ENCODE assay signal across 8 mouse cellular contexts in genomic region chr11:120378611-120379540, GRCm38 (mm10). TPM values are rescaled to one million over a fixed set of nuclear protein-coding genes. Genes with fewer than 3 reads are reported as not detected.
DNase-seq lines count a peak whose midpoint lies in the region; ATAC-seq and TF ChIP-seq lines count a peak whose summit lies in the region.

Faap100 (minus strand) TSS chr11:120378764.

- H3K27me3 ChIP-seq in G1E (ENCODE audit: insufficient read depth, low read length): no peaks in the 10 kb centered on the region; the same call in 1 of the 2 replicates
- H3K27me3 ChIP-seq in forebrain, embryonic 16.5 days (replicated peaks; ENCODE audit: control insufficient read depth, insufficient read depth, low read length): no peaks in the 10 kb centered on the region
- H3K27me3 ChIP-seq in lung, embryonic 14.5 days (ENCODE audit: insufficient read depth, low read length): no peaks in the 10 kb centered on the region
- no peaks in the 10 kb centered on the region for H3K27me3 ChIP-seq in thymus, adult 2 months (ENCODE audit: control insufficient read depth, insufficient read depth, low read length)

- peak; percentile 74 for TF ChIP-seq POLR2A in olfactory bulb, adult 2 months (IDR thresholded peaks at IDR 0.05; ENCODE audit: insufficient read depth, low read depth, low read length)
- TF ChIP-seq POLR2A in thymus, adult 2 months (IDR thresholded peaks at IDR 0.05; ENCODE audit: control insufficient read depth, extremely low read depth, insufficient read depth, low read length, poor library complexity): peak; percentile 84

- peak within 1 kb of the TSS; percentile 86 for H3K4me3 ChIP-seq in G1E (ENCODE audit: low read depth, low read length)
- H3K4me3 ChIP-seq in forebrain, embryonic 16.5 days (replicated peaks; ENCODE audit: low read length): peak within 1 kb of the TSS; percentile 92
- peak within 1 kb of the TSS; percentile 82 for H3K4me3 ChIP-seq in layer of hippocampus, adult 2 months
- peak within 1 kb of the TSS; percentile 79 for H3K4me3 ChIP-seq in lung, embryonic 14.5 days (ENCODE audit: low read depth, low read length)
- H3K4me3 ChIP-seq in olfactory bulb, adult 2 months (ENCODE audit: insufficient read depth, low read depth, low read length): peak within 1 kb of the TSS; percentile 66
- H3K4me3 ChIP-seq in thymus, adult 2 months (ENCODE audit: control insufficient read depth, insufficient read depth, low read length): peak within 1 kb of the TSS; percentile 62

- H3K36me3 ChIP-seq in G1E (replicated peaks): peaks cover 89% of the 10 kb centered on the region
- H3K36me3 ChIP-seq in forebrain, embryonic 16.5 days (ENCODE audit: control insufficient read depth, insufficient read depth): peaks cover 34% of the 10 kb centered on the region
- peaks cover 71% of the 10 kb centered on the region for H3K36me3 ChIP-seq in lung, embryonic 14.5 days (ENCODE audit: insufficient read depth)
- H3K36me3 ChIP-seq in thymus, adult 2 months (ENCODE audit: control insufficient read depth, insufficient read depth, low read length): peaks cover 19% of the 10 kb centered on the region

- intact Hi-C loops in heart, postnatal 36 days (cut with DNase I): no loop called here

- ATAC-seq in G1E (ENCODE audit: extremely low read depth, insufficient number of reproducible peaks, low FRiP score, poor library complexity, severe bottlenecking): peak; percentile 80
- ATAC-seq in forebrain, embryonic 16.5 days: peak; percentile 84
- ATAC-seq in lung, embryonic 14.5 days (ENCODE audit: insufficient read depth): peak; percentile 87

- peaks cover 69% of the 10 kb centered on the region for H3K4me1 ChIP-seq in G1E (ENCODE audit: insufficient read depth, low read depth, low read length)
- H3K4me1 ChIP-seq in forebrain, embryonic 16.5 days (replicated peaks; ENCODE audit: control insufficient read depth, insufficient read depth, low read length): peaks cover 33% of the 10 kb centered on the region
- peaks cover 5% of the 10 kb centered on the region for H3K4me1 ChIP-seq in lung, embryonic 14.5 days (ENCODE audit: insufficient read depth)
- H3K4me1 ChIP-seq in olfactory bulb, adult 2 months (ENCODE audit: control insufficient read depth, insufficient read depth, low read length): peaks cover 17% of the 10 kb centered on the region
- H3K4me1 ChIP-seq in thymus, adult 2 months (replicated peaks; ENCODE audit: control insufficient read depth, insufficient read depth, low read length): peaks cover 10% of the 10 kb centered on the region

- 9% methylated on average over 53 of the region's 54 CpGs for WGBS in forebrain, embryonic 16.5 days
- 7% methylated on average over 54 of the region's 54 CpGs for WGBS in lung, embryonic 14.5 days
- WGBS in olfactory bulb, adult 2 months: 8% methylated on average over 54 of the region's 54 CpGs
- 11% methylated on average over 50 of the region's 54 CpGs for whole genome bisulfite sequencing in thymus, adult 2 months

- peak within 1 kb of the TSS; percentile 87 for H3K9ac ChIP-seq in forebrain, embryonic 16.5 days (replicated peaks; ENCODE audit: low read depth, low read length)
- H3K9ac ChIP-seq in lung, embryonic 14.5 days: peak within 1 kb of the TSS; percentile 69

- H3K4me2 ChIP-seq in forebrain, embryonic 16.5 days (ENCODE audit: low read length): peak within 1 kb of the TSS; percentile 94
- peak within 1 kb of the TSS; percentile 96 for H3K4me2 ChIP-seq in lung, embryonic 14.5 days

- H3K27ac ChIP-seq in forebrain, embryonic 16.5 days (ENCODE audit: low read length): peak within 1 kb of the TSS; percentile 81
- peak within 1 kb of the TSS; percentile 71 for H3K27ac ChIP-seq in layer of hippocampus, adult 2 months
- peak within 1 kb of the TSS; percentile 83 for H3K27ac ChIP-seq in lung, embryonic 14.5 days (ENCODE audit: low read depth)
- H3K27ac ChIP-seq in olfactory bulb, adult 2 months (ENCODE audit: insufficient read depth, low read depth, low read length): no peak within 1 kb of the TSS
- no peak within 1 kb of the TSS for H3K27ac ChIP-seq in thymus, adult 2 months (ENCODE audit: control insufficient read depth, insufficient read depth, low read length)

- H3K9me3 ChIP-seq in G1E (replicated peaks): no peaks in the 10 kb centered on the region
- H3K9me3 ChIP-seq in forebrain, embryonic 16.5 days (ENCODE audit: control insufficient read depth, low read length): no peaks in the 10 kb centered on the region
- no peaks in the 10 kb centered on the region for H3K9me3 ChIP-seq in lung, embryonic 14.5 days (ENCODE audit: low read depth, low read length)

- DNase-seq in G1E (ENCODE audit: low spot score): peak; percentile 88
- peak; percentile 81 to 89 for DNase-seq in cerebellum, adult 18-20 months
- DNase-seq in heart, postnatal 36 days: peak; percentile 88 to 91
- peak; percentile 80 to 83 for DNase-seq in layer of hippocampus, adult 2 months (ENCODE audit: low spot score in 2 of 2)
- peak; percentile 98 for DNase-seq in lung, embryonic 14.5 days
- DNase-seq in thymus, adult 2 months: peak; percentile 88

- 0 out of 2 replicates have a peak, but pooled peaks have one; percentile 10 for TF ChIP-seq CTCF in G1E (IDR thresholded peaks at IDR 0.05; ENCODE audit: low read depth, low read length)
- TF ChIP-seq CTCF in layer of hippocampus, adult 2 months (conservative IDR thresholded peaks at IDR 0.05): peak; percentile 88
- peak; percentile 66 for TF ChIP-seq CTCF in lung, embryonic 14.5 days (IDR thresholded peaks at IDR 0.05; ENCODE audit: low read depth)
- peak; percentile 38; the same call in 1 of the 2 replicates for TF ChIP-seq CTCF in olfactory bulb, adult 2 months (IDR thresholded peaks at IDR 0.05; ENCODE audit: insufficient read depth, low read depth, low read length)
- peak; percentile 93 for TF ChIP-seq CTCF in thymus, adult 2 months (IDR thresholded peaks at IDR 0.05; ENCODE audit: borderline replicate concordance, control insufficient read depth, extremely low read depth, insufficient read depth, low read length, poor library complexity)

RNA-seq across cellular contexts. Expression of gene Faap100, which starts in this region (rescaled TPM):
- 12.0 and 13.6 TPM in 2 replicates for total RNA-seq in G1E (2014; fragmentation: Nextera tagmentation)
- total RNA-seq in G1E (2017): 5.2 and 6.2 TPM in 2 replicates
- polyA plus RNA-seq in G1E (2012): 29.7 and 30.6 TPM in 2 replicates
- 72.7 and 95.3 TPM in 2 replicates for polyA plus RNA-seq in forebrain, embryonic 16.5 days (2015; fragmentation: Nextera tagmentation; extraction: Ambion mirVana)
- total RNA-seq in heart, postnatal 36 days (2021): 10 to 100 TPM; 13.8 to 15.4 TPM
- total RNA-seq in layer of hippocampus, adult 2 months (2021): 10 to 100 TPM; 17.7 to 19.5 TPM
- polyA plus RNA-seq in lung, embryonic 14.5 days (2014; fragmentation: Nextera tagmentation; extraction: Ambion mirVana): 35.6 and 44.5 TPM in 2 replicates
- not detected in 2 replicates for polyA plus RNA-seq in olfactory bulb, adult 2 months (2012; ENCODE audit: insufficient read depth, insufficient read length, low replicate concordance, missing spikeins)
- polyA plus RNA-seq in thymus, adult 2 months (2012; rRNA removed): 59.7 and 64.4 TPM in 2 replicates

Comparison
In these comparisons a context has a peak if more than half of its experiments do, and no peak if none do; other contexts are left out.
1. RNA of gene Faap100 (polyA plus RNA-seq): 72.7 to 95.3 TPM in forebrain, embryonic 16.5 days, 59.7 to 64.4 TPM in thymus, adult 2 months, 35.6 to 44.5 TPM in lung, embryonic 14.5 days and 29.7 to 30.6 TPM in G1E; not detected in olfactory bulb, adult 2 months; every median in the first group is over 10 times any median in the second.
2. CTCF ChIP-seq: peak in every context shown above with its lines; median percentile 93 in thymus, adult 2 months; 88 in layer of hippocampus, adult 2 months; 66 in lung, embryonic 14.5 days; 38 in olfactory bulb, adult 2 months; 10 in G1E.
3. H3K27ac ChIP-seq: peak in forebrain, embryonic 16.5 days (single experiment), layer of hippocampus, adult 2 months (single experiment) and lung, embryonic 14.5 days (single experiment); none in olfactory bulb, adult 2 months (single experiment) and thymus, adult 2 months (single experiment).
4. Peak in every context shown above with its lines, with median percentiles within 50 percentile points of each other: ATAC-seq, DNase-seq and H3K4me3 ChIP-seq.